Mouse (Mus musculus): Measurements from ENCODE around the gene Epn2. TPM values are rescaled to one million over a fixed set of nuclear protein-coding genes. Genes with fewer than 3 reads are reported as not detected.
A peak's percentile ranks its signal among the peaks of the same experiment; 100 is the strongest.

Gene Epn2
- polyA plus RNA-seq, 1 experiment from 2014 or later, result 56.5 TPM

DNA sequence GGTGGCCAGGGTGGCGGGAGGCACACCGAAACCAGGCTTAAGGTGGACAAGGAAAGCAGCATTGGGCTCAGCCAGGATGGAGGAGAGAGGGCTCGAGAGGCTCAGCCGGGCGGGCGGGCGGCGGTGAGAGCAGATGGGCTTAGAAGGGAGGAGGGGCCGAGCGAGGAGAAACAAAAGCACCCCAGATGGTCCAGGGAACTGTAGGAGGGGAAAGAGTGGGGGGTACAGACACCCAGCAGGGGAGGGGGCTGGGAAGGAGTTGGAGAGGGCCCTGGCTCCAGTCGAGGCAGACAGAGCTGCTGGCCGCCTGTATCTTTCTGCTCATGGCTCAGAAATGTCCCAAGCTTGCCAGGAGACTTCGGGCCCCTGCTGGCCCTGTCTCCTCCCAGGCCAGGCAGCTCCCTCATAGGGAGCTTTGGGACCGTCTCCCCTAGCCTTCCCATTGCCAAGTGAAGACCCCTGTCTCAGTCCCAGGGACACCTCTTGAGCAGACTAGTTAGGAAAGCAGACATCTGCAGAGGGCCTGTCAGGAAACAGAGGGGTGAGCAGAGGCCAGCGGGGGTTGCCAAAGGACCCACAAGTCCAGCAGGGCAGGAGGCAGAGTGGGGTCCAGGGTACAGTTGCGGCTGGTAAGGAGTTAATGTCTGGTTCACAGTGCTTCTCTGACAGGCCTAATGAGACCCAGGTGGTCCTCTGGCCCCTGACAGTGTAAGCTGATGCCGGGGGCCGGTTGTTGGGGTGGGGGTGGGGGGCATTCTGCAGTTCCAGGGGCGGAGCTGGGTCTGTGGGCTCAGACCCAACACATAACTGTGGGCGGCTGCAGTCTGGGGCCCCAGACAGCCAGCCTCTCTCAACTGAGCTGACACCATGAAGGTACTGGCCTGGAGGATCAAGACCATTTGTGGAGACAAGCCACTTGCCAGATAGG, 94.6 kb downstream of the Epn2 start, which contains the start of gene Mfap4:
Gene Mfap4, plus strand, starts transcription at position 819 of the 928 bp plus-strand sequence.
- WGBS, result 5% methylated on average over 20 of the region's 20 CpGs
- peak within 1 kb of the TSS; percentile 65 for H3K9ac ChIP-seq

GRCm38 (mm10) chr11:61484256-61484612, 95.3 kb downstream of the Epn2 start:
- Histone ChIP-seq H3K4me3 (no peak overlapping the region), H3K4me1 (replicated peaks) (peaks cover 61% of the 10 kb centered on the region), H3K27ac (replicated peaks) (peak overlapping the region; percentile 95), H3K27me3 (no peaks in the 10 kb centered on the region), H3K36me3 (peaks cover 19% of the 10 kb centered on the region), H3K9ac (peak overlapping the region; percentile 52), H3K9me3 (no peaks in the 10 kb centered on the region), H3K4me2 (peak overlapping the region; percentile 51)
- WGBS, result 10% methylated on average over 10 of the region's 10 CpGs
- peak; percentile 2; the same call in 1 of the 2 replicates for ATAC-seq (ENCODE audit: low read depth)

More for the DNA sequence above, 94.6 kb downstream of the Epn2 start, which contains the start of gene Mfap4:
- Histone ChIP-seq H3K4me1 (replicated peaks) (peaks cover 67% of the 10 kb centered on the region), H3K4me3 (peak within 1 kb of the TSS; percentile 31), H3K9me3 (no peaks in the 10 kb centered on the region), H3K27ac (replicated peaks) (peak within 1 kb of the TSS; percentile 95), H3K36me3 (peaks cover 25% of the 10 kb centered on the region), H3K27me3 (no peaks in the 10 kb centered on the region), H3K4me2 (peak within 1 kb of the TSS; percentile 51)
- peak; percentile 85 for ATAC-seq (ENCODE audit: low read depth)

DNA sequence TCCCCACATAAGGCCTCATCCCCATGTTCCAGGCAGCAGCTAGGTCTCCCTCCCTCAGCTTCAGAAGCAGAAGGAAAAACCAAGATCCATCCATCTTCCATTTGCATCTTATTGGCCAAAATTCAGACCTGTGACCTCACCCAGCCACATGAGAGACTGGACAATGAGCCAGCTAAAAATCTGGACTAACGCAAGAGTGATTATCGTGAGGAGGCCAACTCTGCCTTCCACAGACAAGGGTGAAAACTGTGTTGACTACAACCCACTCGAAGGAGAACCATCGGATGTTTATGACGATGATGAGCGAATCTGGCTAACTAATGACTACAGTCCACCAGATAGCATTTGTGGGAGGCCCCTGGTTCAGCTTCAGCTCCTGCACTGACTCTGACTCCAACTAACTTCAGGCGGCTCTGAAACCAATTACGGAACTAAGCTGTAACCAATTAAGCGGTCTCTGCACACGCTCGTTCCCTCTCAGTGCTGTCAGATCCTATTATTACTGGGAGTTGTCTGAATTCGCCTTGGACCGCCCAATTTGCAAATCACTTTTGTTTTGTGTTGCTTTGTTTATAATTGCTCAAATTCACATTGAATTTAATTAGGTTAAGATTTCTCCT, 96.2 kb downstream of the Epn2 start:
- ATAC-seq (ENCODE audit: low read depth), result no peak
- 74% methylated on average over 13 of the region's 13 CpGs for WGBS
- Histone ChIP-seq H3K27me3 (no peaks in the 10 kb centered on the region), H3K27ac (replicated peaks) (peak overlapping the region; percentile 95), H3K9me3 (no peaks in the 10 kb centered on the region), H3K4me1 (replicated peaks) (peaks cover 53% of the 10 kb centered on the region), H3K9ac (no peak overlapping the region), H3K36me3 (peaks cover 10% of the 10 kb centered on the region), H3K4me3 (no peak overlapping the region), H3K4me2 (no peak overlapping the region)

DNA sequence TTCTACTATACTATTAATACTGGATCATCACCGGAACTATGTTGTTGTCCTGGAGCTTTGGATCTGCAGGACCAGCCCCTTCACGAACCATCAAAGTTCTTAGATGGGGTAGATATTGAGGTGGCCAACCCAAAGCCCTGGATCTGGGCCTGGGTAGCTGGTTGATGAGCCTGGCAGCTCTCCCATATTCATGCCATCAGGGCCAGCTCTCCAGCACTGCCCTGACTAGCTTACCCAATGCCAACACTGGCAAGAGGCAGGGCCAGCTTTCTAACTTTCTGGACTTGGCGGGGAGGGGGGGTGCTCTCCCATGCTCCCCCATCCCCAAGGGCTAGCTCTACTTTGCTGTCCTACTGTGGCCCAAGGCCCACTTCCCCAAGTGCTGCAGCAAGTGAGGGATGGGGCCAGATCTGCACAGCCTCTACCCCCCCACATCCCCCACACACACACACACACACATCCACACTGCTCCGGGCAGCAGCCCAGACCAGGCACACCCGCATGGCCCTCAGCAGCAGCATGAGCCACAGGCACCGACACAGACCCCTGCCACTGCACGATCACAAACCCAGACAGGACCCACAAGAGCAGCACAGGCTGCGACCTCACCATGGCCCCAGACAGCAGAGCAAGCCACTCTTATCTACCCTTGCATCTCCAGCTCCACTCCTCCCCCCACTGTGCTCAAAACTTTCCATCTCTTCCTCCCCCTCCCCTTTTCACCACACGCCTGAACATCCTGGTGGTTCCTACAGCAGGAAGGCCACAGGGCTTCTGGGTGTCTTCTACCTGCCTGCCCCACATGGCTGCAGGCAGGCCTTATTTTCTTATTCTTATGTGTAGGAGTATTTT, 98.0 kb downstream of the Epn2 start:
- H3K4me2 ChIP-seq, result no peak overlapping the region
- H3K4me1 ChIP-seq (replicated peaks), result peaks cover 49% of the 10 kb centered on the region
- H3K9me3 ChIP-seq, result no peaks in the 10 kb centered on the region
- no peak for ATAC-seq (ENCODE audit: low read depth)
- H3K9ac ChIP-seq, result no peak overlapping the region
- H3K27me3 ChIP-seq, result no peaks in the 10 kb centered on the region
- no peak overlapping the region for H3K4me3 ChIP-seq
- no peaks in the 10 kb centered on the region for H3K36me3 ChIP-seq
- 84% methylated on average over 9 of the region's 9 CpGs for WGBS
- H3K27ac ChIP-seq (replicated peaks), result no peak overlapping the region

GRCm38 (mm10) chr11:61478788-61479187, 100.7 kb downstream of the Epn2 start:
- 83% methylated on average over 4 of the region's 4 CpGs for WGBS
- no peak for ATAC-seq (ENCODE audit: low read depth)

GRCm38 (mm10) chr11:61477566-61478508, 101.7 kb downstream of the Epn2 start:
- H3K27ac ChIP-seq (replicated peaks), result no peak overlapping the region

More at GRCm38 (mm10) chr11:61478788-61479187, 100.7 kb downstream of the Epn2 start:
- H3K27me3 ChIP-seq, result no peaks in the 10 kb centered on the region
- H3K36me3 ChIP-seq, result no peaks in the 10 kb centered on the region
- H3K4me3 ChIP-seq, result no peak overlapping the region
- peaks cover 22% of the 10 kb centered on the region for H3K4me1 ChIP-seq (replicated peaks)
- no peak overlapping the region for H3K4me2 ChIP-seq
- H3K9me3 ChIP-seq, result no peaks in the 10 kb centered on the region
- H3K27ac ChIP-seq (replicated peaks), result no peak overlapping the region
- no peak overlapping the region for H3K9ac ChIP-seq

DNA sequence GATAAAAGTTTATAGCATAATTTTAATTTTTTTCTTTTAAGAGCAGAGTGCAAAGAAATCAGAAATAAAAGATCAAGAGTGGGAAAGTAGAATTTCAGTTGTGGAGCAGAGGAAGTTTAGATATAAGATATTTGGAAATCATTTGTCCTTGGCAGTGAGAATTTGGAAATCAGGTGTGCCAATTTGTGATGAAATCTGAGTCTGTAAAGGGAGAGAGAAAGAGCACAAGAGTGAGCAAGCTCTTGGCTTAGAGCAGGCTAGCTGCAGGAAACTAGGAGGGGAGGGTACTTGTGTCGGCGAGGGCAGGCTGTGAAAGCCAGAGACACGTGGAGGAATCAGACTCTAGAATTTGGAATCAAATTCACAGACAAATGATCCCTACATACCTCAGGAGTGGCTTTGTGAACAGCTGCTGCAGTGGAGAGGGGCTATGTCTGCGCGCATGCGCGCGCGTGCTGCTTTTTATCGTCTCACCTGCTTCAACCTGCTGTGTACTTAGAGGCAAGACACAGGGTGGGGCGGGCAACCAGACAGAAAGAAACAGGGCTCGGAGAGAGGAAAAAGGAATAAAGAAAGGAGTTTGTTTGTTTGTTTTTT, 102.6 kb downstream of the Epn2 start:
- H3K27ac ChIP-seq (replicated peaks), result no peak overlapping the region

More at GRCm38 (mm10) chr11:61477566-61478508, 101.7 kb downstream of the Epn2 start:
- Histone ChIP-seq H3K4me1 (replicated peaks) (peaks cover 14% of the 10 kb centered on the region), H3K4me2 (no peak overlapping the region), H3K36me3 (no peaks in the 10 kb centered on the region), H3K27me3 (no peaks in the 10 kb centered on the region), H3K9ac (peak overlapping the region; percentile 27; the same call in 1 of the 2 replicates), H3K4me3 (no peak overlapping the region), H3K9me3 (no peaks in the 10 kb centered on the region)
- WGBS, result 64% methylated on average over 17 of the region's 17 CpGs
- no peak for ATAC-seq (ENCODE audit: low read depth)

GRCm38 (mm10) chr11:61473630-61474029, 105.9 kb downstream of the Epn2 start:
- Histone ChIP-seq H3K9me3 (no peaks in the 10 kb centered on the region), H3K27ac (replicated peaks) (no peak overlapping the region), H3K4me1 (replicated peaks) (peaks cover 14% of the 10 kb centered on the region), H3K36me3 (no peaks in the 10 kb centered on the region), H3K9ac (no peak overlapping the region), H3K4me2 (no peak overlapping the region), H3K27me3 (no peaks in the 10 kb centered on the region), H3K4me3 (no peak overlapping the region)
- no peak for ATAC-seq (ENCODE audit: low read depth)
- WGBS, result 76% methylated on average over 4 of the region's 4 CpGs

More for the DNA sequence above, 102.6 kb downstream of the Epn2 start:
- Histone ChIP-seq H3K9me3 (no peaks in the 10 kb centered on the region), H3K36me3 (no peaks in the 10 kb centered on the region), H3K9ac (0 out of 2 replicates have a peak overlapping the region, but pooled peaks have one; percentile 27), H3K4me3 (no peak overlapping the region), H3K4me2 (peak overlapping the region; percentile 29), H3K4me1 (replicated peaks) (peaks cover 14% of the 10 kb centered on the region), H3K27me3 (no peaks in the 10 kb centered on the region)
- 68% methylated on average over 12 of the region's 12 CpGs for WGBS
- ATAC-seq (ENCODE audit: low read depth), result no peak

DNA sequence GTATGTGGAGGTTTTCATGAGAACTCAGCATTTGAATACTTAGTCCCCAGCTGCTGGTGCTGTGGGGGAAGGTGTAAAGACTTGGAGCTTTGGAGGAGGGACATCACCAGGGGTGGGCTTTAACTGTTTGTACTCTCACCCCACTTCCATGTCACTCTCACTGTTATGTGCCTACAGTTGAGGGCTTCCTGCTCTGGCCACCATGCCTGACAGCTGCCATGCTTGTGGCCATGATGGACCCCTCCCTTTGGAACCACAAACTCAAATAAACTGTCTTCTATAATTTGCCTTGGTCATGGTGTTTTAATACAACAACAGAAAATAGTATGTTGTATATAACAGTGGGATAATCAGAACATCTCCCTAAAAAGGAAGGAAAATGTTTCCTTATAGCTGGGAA, 108.6 kb downstream of the Epn2 start:
- Histone ChIP-seq H3K9me3 (no peaks in the 10 kb centered on the region), H3K27me3 (no peaks in the 10 kb centered on the region), H3K4me1 (replicated peaks) (no peaks in the 10 kb centered on the region), H3K27ac (replicated peaks) (no peak overlapping the region), H3K9ac (no peak overlapping the region), H3K4me2 (no peak overlapping the region), H3K36me3 (no peaks in the 10 kb centered on the region), H3K4me3 (no peak overlapping the region)
- no peak for ATAC-seq (ENCODE audit: low read depth)

- no peak overlapping the region for H3K27ac ChIP-seq (replicated peaks)
- H3K9me3 ChIP-seq, result no peaks in the 10 kb centered on the region
- H3K9ac ChIP-seq, result no peak overlapping the region
- no peak overlapping the region for H3K4me2 ChIP-seq
- H3K4me3 ChIP-seq, result no peak overlapping the region
- WGBS, result 70% methylated on average over 7 of the region's 7 CpGs
- no peaks in the 10 kb centered on the region for H3K36me3 ChIP-seq
- H3K4me1 ChIP-seq (replicated peaks), result no peaks in the 10 kb centered on the region
- H3K27me3 ChIP-seq, result no peaks in the 10 kb centered on the region
- ATAC-seq (ENCODE audit: low read depth), result no peak
Observed at GRCm38 (mm10) chr11:61469317-61469917, 110.1 kb downstream of the Epn2 start.

Measured in neural tube, embryonic 13.5 days (tissue).